Mouse (Mus musculus): Measurements from ENCODE around the gene Fate1.

DNA sequence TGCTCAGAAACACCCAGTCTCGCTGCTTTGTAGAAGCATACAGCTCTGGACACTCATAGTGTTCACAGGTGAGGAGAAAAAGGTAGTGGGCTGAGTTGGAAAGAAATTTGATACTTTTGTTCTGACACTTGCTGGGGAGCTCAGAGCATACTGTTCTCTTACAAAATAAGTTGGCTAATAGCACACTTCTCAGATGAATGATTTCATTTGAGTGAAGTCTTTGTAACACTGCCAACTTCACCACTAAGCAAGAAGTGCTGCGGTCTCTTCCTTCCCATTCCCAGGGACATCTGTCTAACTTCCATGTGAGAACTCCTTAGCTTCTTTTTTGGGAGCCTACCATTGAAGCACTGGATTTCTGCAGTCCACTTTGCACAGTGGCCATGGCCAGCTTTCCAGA is 10.4 kb downstream of the Fate1 start:
- TF ChIP-seq POLR2A (IDR thresholded peaks at IDR 0.05; ENCODE audit: low read depth, low read length) = no peak
- TF ChIP-seq CTCF (IDR thresholded peaks at IDR 0.05; ENCODE audit: borderline replicate concordance, insufficient read depth, low read length) = no peak
